Mouse (Mus musculus) heart, adult 2 months (tissue): ENCODE measurements at regions not wholly inside any gene's neighbourhood (a gene's known extent, or its start where the extent isn't known, plus 50 kb on each side); places are given as distances from the start of the nearest gene placed in this dataset.

Experiments
- CTCF ChIP-seq: fragments of 200-600 bp; IDR thresholded peaks from 2 replicates; pipeline ENCODE4 v1.8.1; 2022; ENCODE audit warnings: antibody characterized with exemption, mild to moderate bottlenecking, moderate library complexity
- EP300 ChIP-seq: fragments of 200-500 bp; IDR thresholded peaks from 2 replicates; pipeline ENCODE4 v1.6.1; 2011; ENCODE audit warnings: low read depth, low read length, control low read depth; ENCODE audit not compliant: insufficient read depth
- POLR2A ChIP-seq: fragments of 200-500 bp; IDR thresholded peaks from 2 replicates; pipeline ENCODE4 v1.6.1; 2011; ENCODE audit warnings: mild to moderate bottlenecking, low read depth, low read length, control low read depth; ENCODE audit not compliant: insufficient read depth

DNA sequence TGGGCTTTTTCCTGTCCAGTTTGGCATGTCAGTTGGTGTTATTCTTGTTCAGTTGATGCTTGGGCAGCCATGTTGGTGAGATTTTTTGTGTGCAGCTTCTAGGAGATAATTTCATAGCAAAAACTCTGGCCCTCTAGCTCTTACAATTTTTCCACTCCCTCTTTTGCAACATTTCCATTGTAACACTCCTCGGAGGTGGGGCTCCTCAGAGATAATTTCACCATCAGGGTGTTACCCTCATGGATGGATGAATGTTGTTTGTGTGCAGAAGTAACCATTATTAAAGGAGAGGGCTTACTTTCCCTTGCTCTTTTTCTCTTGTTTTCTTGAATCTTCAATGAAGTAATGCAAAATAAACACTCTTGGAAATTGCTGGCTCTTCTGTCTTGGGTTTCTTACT, 193.0 kb upstream of the Ptger4 start:
- TF ChIP-seq CTCF (no peak), EP300 (no peak), POLR2A (no peak)
